Mouse (Mus musculus) cortical plate, adult 2 months (tissue): ENCODE measurements around the gene Usf3. TPM values are rescaled to one million over a fixed set of nuclear protein-coding genes. Genes with fewer than 3 reads are reported as not detected.

Experiments
- H3K27ac ChIP-seq: fragments of 200-500 bp; 2 replicates; pipeline ENCODE4 v1.5.1; 2012; ENCODE audit warnings: low read length, control low read depth, inconsistent platforms; ENCODE audit not compliant: insufficient read depth
- H3K4me1 ChIP-seq: fragments of 200-500 bp; 2 replicates; pipeline ENCODE4 v1.6.1; 2011; ENCODE audit warnings: low read length; ENCODE audit not compliant: control insufficient read depth, insufficient read depth
- H3K4me3 ChIP-seq: fragments of 200-500 bp; 2 replicates; pipeline ENCODE4 v1.5.1; 2011; ENCODE audit warnings: mild to moderate bottlenecking, low read length, control low read depth; ENCODE audit not compliant: insufficient read depth
- CTCF ChIP-seq: fragments of 200-500 bp; IDR thresholded peaks from 2 replicates; pipeline ENCODE4 v1.5.1; 2011; ENCODE audit warnings: mild to moderate bottlenecking, control low read depth, low read length; ENCODE audit not compliant: insufficient read depth; ENCODE audit errors: extremely low read depth
- POLR2A ChIP-seq: fragments of 200-500 bp; IDR thresholded peaks from 2 replicates; pipeline ENCODE4 v1.6.1; 2011; ENCODE audit warnings: mild to moderate bottlenecking, low read length, control low read depth; ENCODE audit not compliant: insufficient read depth; ENCODE audit errors: extremely low read depth
- polyA plus RNA-seq: library from polyadenylated mRNA; depleted of rRNA; stranded (reverse); fragments of >200 nt; gene quantifications from 2 replicates; pipeline ENCODE4 v1.2.3, GENCODE M21; 2012

Usf3 gene
- polyA plus RNA-seq, 1 experiment: 14.2 TPM

DNA sequence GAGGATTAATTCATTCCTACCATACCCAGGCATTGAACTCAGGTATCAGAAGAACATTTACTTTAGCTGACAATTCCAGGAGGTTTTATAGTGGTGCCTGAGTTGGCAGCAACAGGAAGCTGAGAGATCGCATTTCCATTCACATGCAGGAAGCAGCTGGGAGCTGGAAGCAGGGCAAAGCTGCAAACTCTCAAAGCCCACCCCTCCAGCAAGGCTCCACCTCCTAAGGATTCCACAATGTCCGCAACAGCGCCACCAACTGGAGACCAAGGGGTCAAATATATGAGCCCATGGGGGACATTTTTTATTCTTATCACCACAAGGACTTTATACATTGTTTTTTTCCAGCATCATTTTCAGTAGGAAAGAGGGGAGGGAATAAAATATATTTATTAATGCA lies 15.7 kb downstream of the Usf3 start:
- Histone ChIP-seq H3K4me1 (peaks cover 5% of the 10 kb centered on the region), H3K4me3 (no peak overlapping the region), H3K27ac (no peak overlapping the region)
- TF ChIP-seq CTCF (no peak), POLR2A (no peak)

DNA sequence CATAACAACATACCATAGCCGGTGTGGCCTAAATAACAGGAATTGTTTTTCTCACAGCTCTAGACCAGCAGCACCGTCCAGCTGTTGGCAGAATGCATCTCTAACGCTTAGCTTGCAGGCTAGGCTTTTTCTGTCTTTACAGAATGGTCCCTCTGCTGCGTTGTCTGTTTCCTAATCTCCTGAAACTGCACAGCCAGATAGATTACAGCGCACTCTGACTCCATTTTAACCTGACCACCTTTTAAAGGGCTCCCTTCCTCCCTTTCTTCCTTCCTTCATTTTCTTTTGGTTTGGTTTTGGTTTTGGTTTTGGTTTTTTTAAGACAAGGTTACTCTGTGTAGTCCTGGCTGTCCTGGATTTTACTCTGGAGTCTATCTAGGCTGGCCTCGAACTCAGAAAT lies 17.0 kb downstream of the Usf3 start:
- H3K4me3 ChIP-seq: no peak overlapping the region
- no peak overlapping the region for H3K27ac ChIP-seq
- peaks cover 5% of the 10 kb centered on the region for H3K4me1 ChIP-seq
- TF ChIP-seq POLR2A (no peak), CTCF (no peak)

DNA sequence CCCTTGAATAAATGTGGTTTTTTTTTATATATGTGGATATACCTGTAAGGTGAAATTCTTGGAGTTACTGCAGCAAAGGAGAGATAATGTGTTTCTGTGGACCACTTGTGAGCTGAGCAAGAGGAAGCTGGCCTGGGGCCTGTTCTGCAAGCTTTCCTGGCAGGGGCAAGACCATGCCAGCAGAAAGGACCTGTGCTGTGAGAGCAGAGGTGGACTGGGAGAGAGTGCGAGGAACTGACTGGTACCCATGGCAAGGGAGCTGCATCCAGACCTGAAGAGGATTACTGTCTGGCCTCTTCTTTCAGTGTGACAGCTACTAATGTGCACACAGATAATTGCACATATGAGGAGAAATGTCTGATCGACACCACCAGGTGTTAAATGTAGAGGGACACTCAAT lies 17.9 kb downstream of the Usf3 start:
- H3K27ac ChIP-seq: no peak overlapping the region
- peaks cover 5% of the 10 kb centered on the region for H3K4me1 ChIP-seq
- H3K4me3 ChIP-seq: no peak overlapping the region
- no peak for TF ChIP-seq CTCF
- TF ChIP-seq POLR2A: no peak

DNA sequence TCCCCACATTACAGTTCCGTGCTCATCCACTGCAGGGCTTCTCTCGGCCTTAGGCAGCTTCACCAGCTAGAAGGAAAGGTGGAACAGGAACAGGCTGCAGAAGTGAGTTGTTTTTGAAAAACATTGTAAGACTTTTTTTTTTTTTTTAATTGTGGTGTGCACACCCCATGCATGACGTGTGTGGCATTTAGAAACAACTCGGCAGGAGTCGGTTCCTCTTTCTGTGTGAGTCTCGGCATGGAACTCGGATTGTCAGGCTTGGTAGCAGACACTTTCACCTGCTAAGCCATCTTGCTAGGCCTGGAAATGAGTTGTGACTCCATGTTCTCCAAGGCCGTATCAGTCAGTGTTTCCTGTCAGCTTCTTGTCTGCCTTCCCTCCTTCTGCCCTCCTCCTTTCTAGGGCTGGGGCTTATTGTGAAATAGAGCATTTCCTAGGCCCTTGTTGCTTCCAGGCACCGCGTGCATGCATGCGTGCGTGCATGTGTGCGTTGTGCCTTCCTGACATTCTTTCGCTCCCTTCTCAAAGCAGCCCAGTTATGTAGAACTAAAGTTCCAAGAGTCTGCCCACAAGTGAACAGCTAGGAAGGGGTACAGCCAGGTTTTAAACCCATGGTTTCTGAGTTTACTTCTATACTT lies 26.1 kb downstream of the Usf3 start:
- no peak for TF ChIP-seq POLR2A
- no peak for TF ChIP-seq CTCF
- Histone ChIP-seq H3K27ac (no peak overlapping the region), H3K4me1 (no peaks in the 10 kb centered on the region), H3K4me3 (no peak overlapping the region)

DNA sequence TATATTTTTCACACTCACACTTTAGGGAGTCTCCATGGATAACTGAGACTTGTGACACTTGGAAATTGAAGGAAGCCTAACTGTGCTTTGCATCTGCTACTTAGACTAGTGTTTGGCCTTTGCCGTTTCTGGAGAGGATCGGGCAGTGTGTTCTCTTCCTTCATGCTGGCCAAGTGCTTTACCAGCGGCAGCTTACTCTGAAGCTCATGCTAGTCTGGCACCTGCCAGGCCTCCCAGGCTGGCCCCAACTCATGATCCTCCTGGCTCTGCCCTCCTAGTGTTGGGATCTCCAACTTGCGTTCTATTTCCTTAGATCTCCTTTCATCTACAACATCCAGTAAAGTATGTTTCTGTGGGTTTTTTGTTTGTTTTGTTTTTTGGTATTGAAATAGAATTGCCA lies 27.1 kb downstream of the Usf3 start:
- H3K27ac ChIP-seq: no peak overlapping the region
- H3K4me3 ChIP-seq: no peak overlapping the region
- no peaks in the 10 kb centered on the region for H3K4me1 ChIP-seq
- no peak for TF ChIP-seq POLR2A
- no peak for TF ChIP-seq CTCF

DNA sequence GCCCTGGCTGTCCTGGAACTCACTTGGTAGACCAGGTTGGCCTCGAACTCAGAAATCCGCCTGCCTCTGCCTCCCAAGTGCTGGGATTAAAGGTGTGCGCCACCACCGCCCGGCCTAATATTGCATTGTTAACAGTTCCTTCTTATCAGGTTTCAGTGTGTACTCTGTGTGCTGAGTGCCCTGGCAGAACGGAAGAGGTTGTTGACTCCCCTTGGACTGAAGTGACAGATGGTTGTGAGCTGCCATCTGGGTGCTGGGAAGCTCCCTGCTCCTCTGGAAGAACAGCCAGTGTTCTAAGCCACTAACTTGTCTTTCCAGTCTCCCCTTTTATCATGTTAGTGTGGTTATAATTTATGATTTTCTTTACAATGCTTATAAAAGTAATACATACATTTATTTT lies 31.3 kb downstream of the Usf3 start:
- Histone ChIP-seq H3K4me3 (no peak overlapping the region), H3K4me1 (no peaks in the 10 kb centered on the region), H3K27ac (no peak overlapping the region)
- no peak for TF ChIP-seq CTCF
- no peak for TF ChIP-seq POLR2A

DNA sequence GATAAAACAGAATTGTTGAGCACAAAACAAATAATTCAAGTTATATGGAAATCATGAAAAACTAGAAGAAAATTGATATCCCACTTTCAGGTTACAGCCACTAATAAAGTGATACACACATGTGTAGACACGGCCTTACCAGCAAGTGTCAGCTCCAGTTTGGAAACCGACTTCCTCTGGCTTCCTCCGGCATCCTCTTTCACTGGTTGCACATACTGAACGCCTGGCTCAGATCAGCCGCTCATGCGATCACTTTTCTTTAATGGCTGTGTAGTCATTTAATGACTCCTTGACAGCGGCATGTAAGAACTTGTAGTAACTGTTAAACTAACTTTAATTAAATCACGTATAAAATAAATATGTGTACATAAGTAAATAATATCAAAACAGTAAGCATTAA lies 32.9 kb downstream of the Usf3 start:
- H3K4me3 ChIP-seq: no peak overlapping the region
- no peak overlapping the region for H3K27ac ChIP-seq
- TF ChIP-seq CTCF (no peak), POLR2A (no peak)
- H3K4me1 ChIP-seq: peaks cover 2% of the 10 kb centered on the region; the same call in 1 of the 2 replicates

DNA sequence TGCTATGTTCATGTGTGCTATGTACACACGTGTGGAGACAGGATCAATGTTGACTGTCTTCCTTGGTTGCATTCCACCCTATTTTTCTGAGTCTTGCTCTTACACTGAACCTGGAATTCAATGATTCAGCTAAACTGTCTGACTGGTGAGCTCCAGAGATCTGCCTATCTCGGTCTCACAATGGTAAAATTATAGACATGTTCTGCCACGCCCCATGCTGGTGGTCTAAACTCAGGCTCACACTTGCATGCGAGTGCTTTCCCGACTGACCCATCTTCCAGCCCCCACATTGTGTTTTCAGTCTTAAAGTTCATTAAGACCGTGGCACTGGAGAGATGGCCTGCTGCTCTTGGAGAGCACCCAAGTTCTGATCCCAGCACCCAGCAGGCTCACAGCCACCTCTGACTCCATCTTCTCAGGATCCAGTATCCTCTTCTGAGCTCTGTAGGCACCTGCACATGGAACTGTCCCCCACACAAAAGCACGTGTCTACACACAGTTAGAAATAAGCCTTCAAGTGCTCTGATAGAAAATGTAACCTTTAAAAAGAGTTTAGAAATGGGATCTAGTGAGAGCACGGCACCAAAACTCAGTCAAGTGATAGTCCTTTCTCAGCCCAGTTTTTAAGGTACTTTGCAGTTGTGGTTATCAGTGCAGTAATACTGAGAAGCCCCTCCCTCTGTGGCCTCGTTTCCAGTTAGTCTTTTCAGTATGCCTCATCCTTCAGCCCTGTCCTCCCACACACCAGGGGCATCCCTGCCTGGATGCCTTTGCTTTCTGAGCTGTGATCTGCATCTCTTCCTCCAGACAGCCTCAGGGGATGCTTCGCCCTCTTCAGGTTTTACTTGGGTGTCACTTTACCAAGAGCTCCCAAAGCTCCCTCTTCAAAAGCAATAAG lies 37.4 kb downstream of the Usf3 start:
- H3K4me1 ChIP-seq: peaks cover 2% of the 10 kb centered on the region; the same call in 1 of the 2 replicates
- TF ChIP-seq POLR2A: no peak
- no peak for TF ChIP-seq CTCF
- no peak overlapping the region for H3K27ac ChIP-seq
- no peak overlapping the region for H3K4me3 ChIP-seq

DNA sequence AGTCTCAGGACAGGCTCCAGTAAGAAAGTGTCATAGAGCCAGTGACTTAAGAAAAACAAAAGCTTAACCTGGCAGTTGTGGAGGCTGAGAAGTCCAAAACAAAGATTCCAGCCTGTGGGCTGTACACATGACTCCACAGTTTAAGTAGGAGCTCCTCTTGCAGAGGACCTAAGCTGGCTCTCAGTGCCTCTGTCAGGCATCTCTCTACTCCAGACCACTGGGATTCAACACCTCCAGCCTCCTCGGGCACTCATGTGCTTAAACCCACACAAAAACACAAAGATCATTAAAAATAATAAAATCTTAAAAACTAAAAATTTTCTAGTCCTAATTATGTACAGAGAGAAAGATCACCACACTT lies 38.0 kb downstream of the Usf3 start:
- Histone ChIP-seq H3K4me1 (peaks cover 2% of the 10 kb centered on the region; the same call in 1 of the 2 replicates), H3K4me3 (no peak overlapping the region), H3K27ac (no peak overlapping the region)
- TF ChIP-seq CTCF: no peak
- no peak for TF ChIP-seq POLR2A

DNA sequence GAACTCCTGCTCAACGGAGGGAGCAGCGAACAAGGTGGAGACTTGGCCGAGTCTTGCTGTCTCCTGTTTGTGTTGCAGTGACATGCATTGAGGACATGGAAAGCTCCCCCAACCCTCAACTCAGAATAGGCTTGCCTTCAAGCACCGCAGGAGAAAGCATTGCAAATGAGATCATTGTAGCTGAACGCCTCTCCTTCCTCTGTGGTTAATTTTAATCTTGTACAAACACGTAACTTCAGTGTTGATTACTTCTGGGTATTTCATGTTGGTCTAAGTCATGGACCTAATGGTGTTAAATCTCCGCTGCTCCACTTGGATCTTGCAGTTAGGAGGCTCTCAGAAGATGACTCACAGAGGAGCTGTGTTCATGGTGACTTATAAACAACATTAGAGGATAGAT lies 39.7 kb downstream of the Usf3 start:
- Histone ChIP-seq H3K4me3 (no peak overlapping the region), H3K4me1 (peaks cover 2% of the 10 kb centered on the region; the same call in 1 of the 2 replicates), H3K27ac (no peak overlapping the region)
- TF ChIP-seq POLR2A (no peak), CTCF (no peak)
